Mouse (Mus musculus): Measurements from ENCODE around the gene Sh3yl1.

Sh3yl1 gene

GRCm38 (mm10) chr12:30944197-30944596 lies 32.7 kb downstream of the Sh3yl1 start:
- no peak for DNase-seq (ENCODE audit: low read depth, low spot score)

GRCm38 (mm10) chr12:30970700-30971099 lies 59.2 kb downstream of the Sh3yl1 start:
- DNase-seq (ENCODE audit: low read depth, low spot score), result no peak

GRCm38 (mm10) chr12:31003795-31004194 lies 92.3 kb downstream of the Sh3yl1 start:
- DNase-seq (ENCODE audit: low read depth, low spot score), result peak; percentile 7

- peak; percentile 80 for DNase-seq (ENCODE audit: low read depth, low spot score)
Observed at GRCm38 (mm10) chr12:31005010-31005409, 93.5 kb downstream of the Sh3yl1 start.

GRCm38 (mm10) chr12:31008171-31008570 lies 96.7 kb downstream of the Sh3yl1 start:
- peak; percentile 57 for DNase-seq (ENCODE audit: low read depth, low spot score)
